Mouse (Mus musculus): ENCODE measurements around the gene Rundc3a.

DNA sequence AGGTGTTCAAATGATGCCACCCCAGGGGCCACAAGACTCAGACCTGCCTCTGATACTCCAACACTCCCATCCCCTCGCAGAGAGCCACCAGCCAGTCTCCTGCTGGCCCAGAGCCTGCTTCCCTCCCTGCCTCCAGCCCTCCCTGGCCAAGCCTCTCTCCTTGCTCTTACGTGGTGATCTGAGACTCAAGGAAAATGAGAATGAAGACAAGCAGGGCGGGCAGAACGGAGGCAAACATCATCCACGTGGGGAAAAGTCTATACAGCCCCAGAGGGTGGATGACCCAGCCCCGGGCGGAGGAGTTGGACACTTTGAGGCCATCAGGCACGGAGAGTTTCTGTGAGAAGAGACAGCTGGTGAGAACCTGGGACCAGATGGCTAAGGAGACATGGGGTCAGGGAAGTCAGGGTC lies 40.2 kb upstream of the Rundc3a start:
- TF ChIP-seq POLR2A (IDR thresholded peaks at IDR 0.05; ENCODE audit: borderline replicate concordance, extremely low read depth, low read depth, low read length): no peak
- TF ChIP-seq CTCF (IDR thresholded peaks at IDR 0.05; ENCODE audit: insufficient read depth, low read length): no peak

Measured in lung, adult 2 months (tissue).